Comparison of ENCODE assay signal across 8 mouse cellular contexts in genomic region chr2:32965511-32966183, GRCm38 (mm10). TPM values are rescaled to one million over a fixed set of nuclear protein-coding genes. Genes with fewer than 3 reads are reported as not detected.
DNase-seq lines count a peak whose midpoint lies in the region; ATAC-seq and TF ChIP-seq lines count a peak whose summit lies in the region.

No protein-coding gene starts in this region.

- H3K4me3 ChIP-seq in liver, adult 2 months (ENCODE audit: insufficient read depth, low read depth, low read length): no peak overlapping the region
- H3K4me3 ChIP-seq in intestine, embryonic 15.5 days (replicated peaks): no peak overlapping the region
- no peak overlapping the region for H3K4me3 ChIP-seq in neural tube, embryonic 15.5 days (replicated peaks)

- no peak for ATAC-seq in intestine, embryonic 15.5 days
- no peak for ATAC-seq in neural tube, embryonic 15.5 days (ENCODE audit: low FRiP score)
- ATAC-seq in megakaryocyte progenitor cell, adult 5-6 weeks (replicated peaks; ENCODE audit: poor library complexity): no peak

- TF ChIP-seq POLR2A in liver, adult 2 months (IDR thresholded peaks at IDR 0.05; ENCODE audit: extremely low read depth, insufficient read depth, low read length): no peak

- peaks cover 10% of the 10 kb centered on the region for H3K36me3 ChIP-seq in liver, adult 2 months (ENCODE audit: control insufficient read depth, insufficient read depth, low read length)
- H3K36me3 ChIP-seq in intestine, embryonic 15.5 days: peaks cover 19% of the 10 kb centered on the region
- peaks cover 22% of the 10 kb centered on the region for H3K36me3 ChIP-seq in neural tube, embryonic 15.5 days

- H3K9ac ChIP-seq in liver, adult 2 months (ENCODE audit: low read depth, low read length): no peak overlapping the region
- H3K9ac ChIP-seq in intestine, embryonic 15.5 days: no peak overlapping the region
- no peak overlapping the region for H3K9ac ChIP-seq in neural tube, embryonic 15.5 days (replicated peaks)

- DNase-seq in liver, adult 2 months (ENCODE audit: extremely low read depth, low read depth, low spot score): peak; percentile 7
- DNase-seq in liver: no peak
- peak; percentile 34 for DNase-seq in c-Kit-positive CD71-positive TER-119-negative erythroid progenitor cells, embryonic 14.5 days (ENCODE audit: low read depth)
- DNase-seq in gastrocnemius, adult 18-20 months (ENCODE audit: low spot score): no peak
- DNase-seq in kidney, adult 11 months: no peak

- 12% methylated on average over 7 of the region's 7 CpGs for WGBS in liver, adult 2 months
- WGBS in intestine, embryonic 15.5 days: 16% methylated on average over 7 of the region's 7 CpGs
- WGBS in neural tube, embryonic 15.5 days: 14% methylated on average over 7 of the region's 7 CpGs

- H3K4me2 ChIP-seq in intestine, embryonic 15.5 days (replicated peaks): peak overlapping the region; percentile 86
- peak overlapping the region; percentile 94 for H3K4me2 ChIP-seq in neural tube, embryonic 15.5 days

- no peaks in the 10 kb centered on the region for H3K9me3 ChIP-seq in intestine, embryonic 15.5 days
- H3K9me3 ChIP-seq in neural tube, embryonic 15.5 days (replicated peaks): no peaks in the 10 kb centered on the region

- H3K4me1 ChIP-seq in liver, adult 2 months (ENCODE audit: control insufficient read depth, insufficient read depth, low read length): peaks cover 24% of the 10 kb centered on the region
- H3K4me1 ChIP-seq in intestine, embryonic 15.5 days (replicated peaks): peaks cover 29% of the 10 kb centered on the region
- H3K4me1 ChIP-seq in neural tube, embryonic 15.5 days: peaks cover 55% of the 10 kb centered on the region

- TF ChIP-seq CTCF in liver, adult 2 months (IDR thresholded peaks at IDR 0.05; ENCODE audit: low read depth, low read length): no peak

- no peaks in the 10 kb centered on the region for H3K27me3 ChIP-seq in liver, adult 2 months (ENCODE audit: control insufficient read depth, insufficient read depth, low read length)
- no peaks in the 10 kb centered on the region for H3K27me3 ChIP-seq in intestine, embryonic 15.5 days (replicated peaks)
- H3K27me3 ChIP-seq in neural tube, embryonic 15.5 days (replicated peaks): no peaks in the 10 kb centered on the region

- H3K79me2 ChIP-seq in liver, adult 2 months (ENCODE audit: control insufficient read depth, insufficient read depth, low read length): peaks cover 5% of the 10 kb centered on the region; the same call in 1 of the 2 replicates

- H3K27ac ChIP-seq in liver, adult 2 months (replicated peaks; ENCODE audit: insufficient read depth, low read depth, low read length): no peak overlapping the region
- H3K27ac ChIP-seq in intestine, embryonic 15.5 days: no peak overlapping the region; the same call in 1 of the 2 replicates
- H3K27ac ChIP-seq in neural tube, embryonic 15.5 days (replicated peaks): peak overlapping the region; percentile 96; the same call in 1 of the 2 replicates

RNA-seq across cellular contexts. Expression of gene Lrsam1, which starts 4.2 kb away (rescaled TPM):
- total RNA-seq in liver, adult 2 months (2014; rRNA removed): 6.0 and 9.7 TPM in 2 replicates
- 8.8 and 9.7 TPM in 2 replicates for polyA plus RNA-seq in liver, adult 2 months (2012; rRNA removed)
- polyA plus RNA-seq in intestine, embryonic 15.5 days (2015; fragmentation: Nextera tagmentation; extraction: Ambion mirVana): 7.2 and 7.7 TPM in 2 replicates
- 22.0 and 23.5 TPM in 2 replicates for polyA plus RNA-seq in neural tube, embryonic 15.5 days (2015; fragmentation: Nextera tagmentation; extraction: Ambion mirVana)
- 10 to 100 TPM; 11.5 to 13.5 TPM for total RNA-seq in gastrocnemius, adult 18-20 months (2021)
- 2.9 and 3.0 TPM in 2 replicates for total RNA-seq in megakaryocyte progenitor cell, adult 5-6 weeks (2015)
- total RNA-seq in megakaryocyte progenitor cell, adult 5-6 weeks (2017): 3.5 and 3.7 TPM in 2 replicates

RNA-seq across cellular contexts. Expression of gene Rpl12, which starts 4.3 kb away (rescaled TPM):
- total RNA-seq in liver, adult 2 months (2014; rRNA removed): 473 and 515 TPM in 2 replicates
- polyA plus RNA-seq in liver, adult 2 months (2012; rRNA removed): 134 and 158 TPM in 2 replicates
- polyA plus RNA-seq in intestine, embryonic 15.5 days (2015; fragmentation: Nextera tagmentation; extraction: Ambion mirVana): 185 and 190 TPM in 2 replicates
- 104 and 116 TPM in 2 replicates for polyA plus RNA-seq in neural tube, embryonic 15.5 days (2015; fragmentation: Nextera tagmentation; extraction: Ambion mirVana)
- 10 to 100 TPM; 78.4 to 90.0 TPM for total RNA-seq in gastrocnemius, adult 18-20 months (2021)
- total RNA-seq in megakaryocyte progenitor cell, adult 5-6 weeks (2015): 2,719 and 2,750 TPM in 2 replicates
- 2,545 and 2,724 TPM in 2 replicates for total RNA-seq in megakaryocyte progenitor cell, adult 5-6 weeks (2017)

RNA-seq across cellular contexts. Expression of gene Slc2a8, which starts 16.2 kb away (rescaled TPM):
- total RNA-seq in liver, adult 2 months (2014; rRNA removed): 7.9 and 9.4 TPM in 2 replicates
- 59.4 and 66.1 TPM in 2 replicates for polyA plus RNA-seq in liver, adult 2 months (2012; rRNA removed)
- 16.8 and 19.3 TPM in 2 replicates for polyA plus RNA-seq in intestine, embryonic 15.5 days (2015; fragmentation: Nextera tagmentation; extraction: Ambion mirVana)
- 24.7 and 27.6 TPM in 2 replicates for polyA plus RNA-seq in neural tube, embryonic 15.5 days (2015; fragmentation: Nextera tagmentation; extraction: Ambion mirVana)
- total RNA-seq in gastrocnemius, adult 18-20 months (2021): 10 to 100 TPM; 11.4 to 13.1 TPM
- total RNA-seq in megakaryocyte progenitor cell, adult 5-6 weeks (2015): 2.6 and 2.9 TPM in 2 replicates
- 2.2 and 3.5 TPM in 2 replicates for total RNA-seq in megakaryocyte progenitor cell, adult 5-6 weeks (2017)

Comparison
In these comparisons a context has a peak if more than half of its experiments do, and no peak if none do; other contexts are left out.
1. DNase-seq: peak in liver, adult 2 months (single experiment) and c-Kit-positive CD71-positive TER-119-negative erythroid progenitor cells, embryonic 14.5 days (single experiment); none in liver (single experiment), gastrocnemius, adult 18-20 months (single experiment) and kidney, adult 11 months (single experiment).